Mouse (Mus musculus): ENCODE measurements around the gene Ccnk. TPM values are rescaled to one million over a fixed set of nuclear protein-coding genes. Genes with fewer than 3 reads are reported as not detected.

Gene Ccnk
- polyA plus RNA-seq, 1 experiment, result 35.6 TPM

- Histone ChIP-seq H3K4me1 (ENCODE audit: control insufficient read depth, insufficient read depth, low read length) (no peaks in the 10 kb centered on the region), H3K4me3 (ENCODE audit: insufficient read depth, low read length) (no peak overlapping the region)
- TF ChIP-seq POLR2A (IDR thresholded peaks at IDR 0.05; ENCODE audit: low read depth, low read length) (no peak), CTCF (IDR thresholded peaks at IDR 0.05; ENCODE audit: borderline replicate concordance, insufficient read depth, low read length) (peak; percentile 86)
These were observed 29.5 kb downstream of the Ccnk start for GRCm38 (mm10) chr12:108208726-108209438.

DNA sequence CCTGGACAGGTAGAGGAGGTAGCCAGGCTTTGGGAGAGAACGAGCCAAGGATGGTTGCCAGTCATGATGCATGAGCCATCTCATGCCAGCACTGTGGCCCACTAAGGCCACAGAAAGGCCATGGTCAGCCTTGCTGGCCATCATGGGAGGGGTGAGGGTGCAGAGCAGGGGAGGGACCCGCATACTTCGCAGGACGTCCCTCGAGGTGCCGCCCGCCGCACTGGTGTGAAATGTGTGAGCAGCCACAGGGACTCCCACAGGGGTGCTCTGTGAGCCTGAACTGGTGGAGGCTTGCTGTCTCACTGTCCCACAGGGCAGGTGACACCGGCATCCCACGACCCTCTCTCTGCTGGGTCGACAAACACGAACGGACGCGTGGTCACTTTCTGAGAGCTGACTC lies 31.2 kb downstream of the Ccnk start:
- no peak overlapping the region for H3K27ac ChIP-seq (ENCODE audit: insufficient read depth, low read length)
- no peak for TF ChIP-seq CTCF (IDR thresholded peaks at IDR 0.05; ENCODE audit: borderline replicate concordance, insufficient read depth, low read length)
- TF ChIP-seq POLR2A (IDR thresholded peaks at IDR 0.05; ENCODE audit: low read depth, low read length), result no peak
- no peaks in the 10 kb centered on the region for H3K4me1 ChIP-seq (ENCODE audit: control insufficient read depth, insufficient read depth, low read length)
- no peak overlapping the region for H3K4me3 ChIP-seq (ENCODE audit: insufficient read depth, low read length)

More at GRCm38 (mm10) chr12:108208726-108209438, 29.5 kb downstream of the Ccnk start:
- no peak overlapping the region for H3K27ac ChIP-seq (ENCODE audit: insufficient read depth, low read length)

DNA sequence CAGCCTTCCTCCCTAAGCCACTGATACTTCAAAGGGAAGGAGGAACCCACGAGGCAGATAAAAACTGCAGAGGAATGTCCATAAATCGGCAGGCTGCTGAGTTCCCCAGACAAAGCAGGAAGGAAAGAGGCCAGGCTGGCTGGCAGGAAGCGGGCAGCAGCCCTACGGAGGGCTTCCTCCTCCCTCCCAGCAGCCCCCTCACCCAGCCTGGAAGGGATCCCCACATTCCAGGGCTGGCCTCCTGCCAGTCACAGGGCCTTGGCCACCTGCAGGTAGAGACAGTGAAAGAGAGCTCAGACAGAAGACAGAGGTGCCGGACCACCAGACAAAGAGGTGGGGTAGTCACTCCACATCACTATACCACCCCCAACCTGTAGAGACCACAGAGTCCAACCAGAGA lies 32.7 kb downstream of the Ccnk start:
- Histone ChIP-seq H3K27ac (ENCODE audit: insufficient read depth, low read length) (no peak overlapping the region), H3K4me1 (ENCODE audit: control insufficient read depth, insufficient read depth, low read length) (no peaks in the 10 kb centered on the region), H3K4me3 (ENCODE audit: insufficient read depth, low read length) (no peak overlapping the region)
- no peak for TF ChIP-seq CTCF (IDR thresholded peaks at IDR 0.05; ENCODE audit: borderline replicate concordance, insufficient read depth, low read length)
- no peak for TF ChIP-seq POLR2A (IDR thresholded peaks at IDR 0.05; ENCODE audit: low read depth, low read length)

DNA sequence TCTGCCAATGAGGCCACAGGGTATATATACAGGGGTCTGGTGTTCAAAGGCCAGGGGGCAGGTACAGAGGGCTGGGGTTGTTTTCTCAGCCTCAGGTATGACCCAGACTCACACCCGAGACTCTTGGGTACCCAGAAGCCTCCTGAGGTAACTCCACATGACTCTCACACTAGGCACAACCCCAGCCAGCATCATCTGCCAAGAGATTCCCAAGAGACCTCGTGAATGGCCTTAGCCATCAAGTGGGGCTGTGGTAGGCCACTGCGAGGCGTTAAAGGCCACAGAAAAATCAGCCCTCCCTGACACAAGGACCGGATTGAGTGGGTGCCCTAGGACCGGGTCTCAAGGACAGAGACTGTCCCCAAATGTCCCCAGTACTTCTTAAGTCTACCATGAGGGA lies 33.1 kb downstream of the Ccnk start:
- H3K4me1 ChIP-seq (ENCODE audit: control insufficient read depth, insufficient read depth, low read length), result no peaks in the 10 kb centered on the region
- TF ChIP-seq CTCF (IDR thresholded peaks at IDR 0.05; ENCODE audit: borderline replicate concordance, insufficient read depth, low read length) (no peak), POLR2A (IDR thresholded peaks at IDR 0.05; ENCODE audit: low read depth, low read length) (no peak)
- no peak overlapping the region for H3K27ac ChIP-seq (ENCODE audit: insufficient read depth, low read length)
- no peak overlapping the region for H3K4me3 ChIP-seq (ENCODE audit: insufficient read depth, low read length)

GRCm38 (mm10) chr12:108213090-108214041 lies 34.0 kb downstream of the Ccnk start:
- no peak overlapping the region for H3K27ac ChIP-seq (ENCODE audit: insufficient read depth, low read length)
- TF ChIP-seq POLR2A (IDR thresholded peaks at IDR 0.05; ENCODE audit: low read depth, low read length), result no peak
- no peak for TF ChIP-seq CTCF (IDR thresholded peaks at IDR 0.05; ENCODE audit: borderline replicate concordance, insufficient read depth, low read length)
- H3K4me1 ChIP-seq (ENCODE audit: control insufficient read depth, insufficient read depth, low read length), result no peaks in the 10 kb centered on the region
- H3K4me3 ChIP-seq (ENCODE audit: insufficient read depth, low read length), result no peak overlapping the region

- H3K27ac ChIP-seq (ENCODE audit: insufficient read depth, low read length), result no peak overlapping the region
- no peak for TF ChIP-seq POLR2A (IDR thresholded peaks at IDR 0.05; ENCODE audit: low read depth, low read length)
- TF ChIP-seq CTCF (IDR thresholded peaks at IDR 0.05; ENCODE audit: borderline replicate concordance, insufficient read depth, low read length), result no peak
- H3K4me1 ChIP-seq (ENCODE audit: control insufficient read depth, insufficient read depth, low read length), result no peaks in the 10 kb centered on the region
These were observed 35.7 kb downstream of the Ccnk start for GRCm38 (mm10) chr12:108215090-108215489.

GRCm38 (mm10) chr12:108216611-108217370 lies 37.4 kb downstream of the Ccnk start:
- H3K27ac ChIP-seq (ENCODE audit: insufficient read depth, low read length), result no peak overlapping the region
- no peak overlapping the region for H3K4me3 ChIP-seq (ENCODE audit: insufficient read depth, low read length)
- no peak for TF ChIP-seq POLR2A (IDR thresholded peaks at IDR 0.05; ENCODE audit: low read depth, low read length)
- TF ChIP-seq CTCF (IDR thresholded peaks at IDR 0.05; ENCODE audit: borderline replicate concordance, insufficient read depth, low read length), result no peak
- no peaks in the 10 kb centered on the region for H3K4me1 ChIP-seq (ENCODE audit: control insufficient read depth, insufficient read depth, low read length)

More at GRCm38 (mm10) chr12:108215090-108215489, 35.7 kb downstream of the Ccnk start:
- no peak overlapping the region for H3K4me3 ChIP-seq (ENCODE audit: insufficient read depth, low read length)

DNA sequence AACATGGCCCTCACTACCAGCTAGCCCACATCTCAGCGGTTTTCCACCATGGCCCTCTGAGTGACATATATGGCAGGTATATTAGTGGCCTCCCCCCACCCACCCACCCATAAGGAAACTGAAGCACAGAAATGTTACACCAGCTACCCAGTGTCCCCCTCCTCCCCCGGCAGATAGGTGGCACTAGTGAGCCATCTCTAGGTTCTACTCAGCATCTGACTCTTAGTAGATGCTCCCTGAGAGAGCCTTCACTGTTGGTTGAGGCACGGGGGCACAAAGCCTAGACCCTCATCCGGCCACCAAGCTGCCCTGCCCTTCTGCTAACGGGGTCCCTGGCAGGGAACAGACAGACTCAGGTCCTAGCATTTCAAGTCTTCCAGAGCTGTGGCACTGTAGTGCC lies 38.2 kb downstream of the Ccnk start:
- H3K4me3 ChIP-seq (ENCODE audit: insufficient read depth, low read length), result no peak overlapping the region
- H3K27ac ChIP-seq (ENCODE audit: insufficient read depth, low read length), result no peak overlapping the region
- H3K4me1 ChIP-seq (ENCODE audit: control insufficient read depth, insufficient read depth, low read length), result no peaks in the 10 kb centered on the region
- no peak for TF ChIP-seq POLR2A (IDR thresholded peaks at IDR 0.05; ENCODE audit: low read depth, low read length)
- peak; percentile 64; the same call in 1 of the 2 replicates for TF ChIP-seq CTCF (IDR thresholded peaks at IDR 0.05; ENCODE audit: borderline replicate concordance, insufficient read depth, low read length)

DNA sequence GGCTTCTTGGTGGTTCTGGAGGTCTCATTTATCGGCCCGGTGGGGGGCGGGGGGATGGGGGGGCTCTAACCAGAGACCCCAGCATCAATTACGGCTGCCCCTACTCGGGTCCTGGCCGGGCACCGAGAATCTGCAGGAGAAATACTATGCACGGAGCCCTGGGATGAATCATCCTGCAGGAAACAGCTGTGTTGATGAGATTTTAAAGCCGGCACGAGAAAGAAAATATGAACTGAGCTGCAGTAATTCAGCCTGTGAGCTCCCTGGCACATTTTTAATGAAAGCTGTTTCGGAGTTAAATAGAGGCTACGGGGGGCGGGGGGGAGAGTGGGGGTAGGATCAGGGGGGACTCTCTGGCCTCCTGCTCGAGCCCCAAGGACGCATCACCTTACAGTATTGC lies 39.8 kb downstream of the Ccnk start:
- no peak for TF ChIP-seq POLR2A (IDR thresholded peaks at IDR 0.05; ENCODE audit: low read depth, low read length)
- TF ChIP-seq CTCF (IDR thresholded peaks at IDR 0.05; ENCODE audit: borderline replicate concordance, insufficient read depth, low read length), result no peak
- no peak overlapping the region for H3K4me3 ChIP-seq (ENCODE audit: insufficient read depth, low read length)
- H3K4me1 ChIP-seq (ENCODE audit: control insufficient read depth, insufficient read depth, low read length), result no peaks in the 10 kb centered on the region
- no peak overlapping the region for H3K27ac ChIP-seq (ENCODE audit: insufficient read depth, low read length)

Data from embryonic fibroblast, embryonic 13.5 days (primary cell).